Mouse (Mus musculus): ENCODE results near the gene Hspa13. TPM values are rescaled to one million over a fixed set of nuclear protein-coding genes. Genes with fewer than 3 reads are reported as not detected.

Gene Hspa13
- 13.3 and 17.5 TPM in 2 replicates for polyA plus RNA-seq (2021; fragmentation: Nextera tagmentation)
- long read RNA-seq, experiment 1, full-length matches to known transcripts, result 19 of 28 reads
- long read RNA-seq, experiment 1, partial matches to known transcripts, result 7 of 28 reads
- long read RNA-seq, experiment 1, other reads (novel, unspliced or antisense), result 2 of 28 reads
- long read RNA-seq, experiment 2, full-length matches to known transcripts, result 99 of 111 reads
- long read RNA-seq, experiment 2, partial matches to known transcripts, result 2 of 111 reads
- long read RNA-seq, experiment 2, other reads (novel, unspliced or antisense), result 10 of 111 reads

DNA sequence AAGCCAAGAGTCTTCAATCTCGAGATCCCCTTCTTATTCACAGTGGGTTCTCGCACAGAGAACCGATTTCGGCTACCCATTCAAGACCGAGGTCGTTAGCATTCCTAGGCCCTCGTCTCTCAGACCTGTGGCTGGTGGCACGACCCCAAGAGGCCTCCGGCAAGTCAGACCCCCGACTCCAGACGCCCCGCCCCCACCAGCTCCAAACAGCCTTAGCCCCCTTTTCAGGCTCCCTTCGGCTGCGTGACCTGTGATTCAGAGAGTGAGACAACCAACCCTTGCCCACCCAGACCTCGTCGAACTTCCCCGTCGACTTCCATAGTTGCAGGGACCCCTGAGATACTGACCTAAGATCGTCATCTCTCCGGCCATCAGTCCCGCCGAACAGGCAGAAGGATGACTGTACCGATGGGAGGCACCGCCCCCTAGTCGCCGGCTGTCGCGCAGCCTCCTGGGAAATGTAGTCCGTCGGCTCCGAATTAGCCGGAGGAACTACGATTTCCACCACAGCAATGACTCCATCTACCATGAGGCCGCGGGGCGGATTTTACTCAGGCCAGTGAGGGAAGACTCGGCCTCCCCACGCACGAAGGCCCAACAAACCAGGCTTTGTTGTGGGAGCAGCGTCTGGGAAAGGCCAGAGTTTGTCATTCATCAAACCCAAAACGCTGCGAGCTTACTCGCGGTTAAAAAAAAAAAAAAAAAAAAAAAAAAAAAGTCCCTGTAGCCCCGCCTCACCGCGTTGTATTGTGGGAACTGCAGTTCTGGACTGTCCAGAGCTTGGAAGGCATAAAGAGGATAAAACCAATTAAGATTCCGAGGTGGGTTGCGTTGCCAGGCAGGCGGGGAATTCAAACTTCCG lies at the start of gene Hspa13:
Gene Hspa13 (minus strand): TSS at position 717 of the 862 bp plus-strand sequence.

Small RNAs within 50 kb of the gene (microRNA-seq; reads per million reads assigned to microRNA genes)
- gene Gm22923, result not detected

Other genes with a start within 250 kb of the Hspa13 start
- not detected in 2 replicates for gene Lipi, start 181.0 kb downstream of the Hspa13 start, polyA plus RNA-seq (2021; fragmentation: Nextera tagmentation)
- gene Rbm11, start 174.3 kb downstream of the Hspa13 start, polyA plus RNA-seq (2021; fragmentation: Nextera tagmentation), result 8.1 and 9.0 TPM in 2 replicates